Mouse (Mus musculus): ENCODE results near the gene Wnk1. TPM values are rescaled to one million over a fixed set of nuclear protein-coding genes. Genes with fewer than 3 reads are reported as not detected.

The Wnk1 gene
- polyA plus RNA-seq, 1 experiment from 2014 or later = 43.4 TPM

DNA sequence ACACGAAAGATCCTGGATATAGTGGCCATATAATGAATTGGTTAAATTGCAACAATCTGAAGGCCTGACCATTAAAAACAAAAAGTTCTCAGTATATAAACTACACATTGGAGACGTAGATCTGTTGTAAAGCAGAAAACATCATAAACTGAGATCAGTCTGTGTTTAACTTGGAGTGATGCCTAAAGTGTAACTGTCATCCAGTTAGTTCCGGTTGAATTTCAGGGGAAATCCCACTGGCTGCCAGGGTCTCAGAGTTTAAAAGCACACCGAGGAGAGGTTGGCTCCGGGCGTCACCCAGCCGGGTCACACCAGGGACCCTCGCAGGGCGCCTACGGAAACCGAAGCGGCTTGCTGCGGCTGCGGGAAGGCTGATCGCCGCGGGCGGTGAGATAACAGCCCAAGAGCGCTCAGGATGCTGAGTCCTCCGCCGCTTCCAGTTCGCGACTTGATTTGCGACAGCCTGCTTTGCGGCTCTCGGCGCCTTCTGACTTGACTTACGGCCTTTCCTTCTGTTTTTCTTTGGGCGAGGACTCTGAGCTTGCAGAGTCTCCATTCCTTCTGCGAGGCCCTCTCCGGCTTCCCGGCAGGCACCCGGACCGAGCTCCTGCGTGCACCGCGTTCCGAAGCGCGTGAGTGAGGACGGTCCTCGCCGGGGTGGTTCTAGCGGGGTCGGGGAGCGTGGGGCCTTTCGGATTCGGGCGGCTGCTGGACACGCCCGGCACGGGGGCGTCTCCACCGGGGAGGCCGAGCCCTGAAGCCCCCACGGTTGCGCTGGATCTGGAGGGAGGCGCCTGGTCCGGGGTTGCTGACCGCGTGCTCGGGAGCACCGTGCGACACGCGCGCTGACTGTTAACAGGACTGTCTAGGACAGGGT lies 136.0 kb downstream of the Wnk1 start, which contains the start of gene Rad52:
Gene Rad52, plus strand, starts transcription at position 495 of the 877 bp plus-strand sequence.
- Histone ChIP-seq H3K4me2 (ENCODE audit: low read length) (peak within 1 kb of the TSS; percentile 59), H3K27ac (ENCODE audit: low read depth, low read length) (peak within 1 kb of the TSS; percentile 95), H3K4me1 (ENCODE audit: control insufficient read depth, insufficient read depth, low read depth, low read length) (peaks cover 6% of the 10 kb centered on the region), H3K36me3 (ENCODE audit: control insufficient read depth, insufficient read depth, low read length) (no peaks in the 10 kb centered on the region), H3K4me3 (ENCODE audit: low read length) (peak within 1 kb of the TSS; percentile 86), H3K9me3 (ENCODE audit: control insufficient read depth, low read length) (no peaks in the 10 kb centered on the region), H3K27me3 (replicated peaks; ENCODE audit: control insufficient read depth, insufficient read depth, low read length) (no peaks in the 10 kb centered on the region), H3K9ac (ENCODE audit: low read depth, low read length) (peak within 1 kb of the TSS; percentile 93)
- ATAC-seq = peak; percentile 89
- under 1% methylated on average over 67 of the region's 67 CpGs for WGBS

DNA sequence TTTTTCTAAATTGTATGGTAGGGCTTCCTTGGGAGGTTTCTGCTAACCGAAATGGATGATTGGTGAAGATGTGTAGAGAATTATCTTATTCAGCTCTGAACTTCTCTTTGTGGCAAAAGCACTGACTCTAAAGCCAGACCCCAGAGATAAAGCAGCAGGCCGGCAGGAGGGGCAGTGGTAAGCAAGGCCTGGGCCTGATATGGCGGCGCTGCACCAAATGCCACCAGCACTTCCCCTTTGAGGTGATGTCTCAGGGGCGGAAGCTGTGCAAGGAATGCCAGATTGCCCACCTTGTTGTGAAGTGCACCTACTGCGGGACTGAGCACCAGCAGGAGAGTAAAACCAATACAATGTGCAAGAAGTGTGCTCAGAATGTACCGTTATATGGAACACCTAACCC lies 145.8 kb downstream of the Wnk1 start:
- 90% methylated on average over 7 of the region's 7 CpGs for WGBS

DNA sequence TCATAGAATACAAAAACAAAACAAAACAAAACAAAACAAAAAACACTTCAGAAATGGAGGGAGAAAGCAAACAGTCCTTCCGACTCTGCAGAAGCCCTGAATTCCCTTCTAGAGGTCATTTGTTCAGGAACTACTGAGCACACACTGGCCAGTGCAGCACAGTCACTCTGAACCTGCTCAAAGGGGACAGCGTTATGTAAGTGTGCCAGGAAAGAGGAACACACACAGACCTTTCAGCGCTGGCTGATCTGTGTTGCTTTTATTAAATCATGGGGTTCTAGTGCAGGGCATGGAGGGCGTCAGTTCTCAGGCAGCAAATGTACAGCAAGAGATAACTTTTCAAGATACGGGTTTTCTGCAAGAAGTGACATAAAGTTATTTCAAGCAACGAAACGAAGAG lies 155.3 kb downstream of the Wnk1 start:
- WGBS = 85% methylated on average over 7 of the region's 7 CpGs
- H3K4me3 ChIP-seq (ENCODE audit: low read length) = no peak overlapping the region
- no peaks in the 10 kb centered on the region for H3K36me3 ChIP-seq (ENCODE audit: control insufficient read depth, insufficient read depth, low read length)
- no peaks in the 10 kb centered on the region for H3K27me3 ChIP-seq (replicated peaks; ENCODE audit: control insufficient read depth, insufficient read depth, low read length)
- no peak overlapping the region for H3K9ac ChIP-seq (ENCODE audit: low read depth, low read length)
- ATAC-seq = no peak
- no peak overlapping the region for H3K27ac ChIP-seq (ENCODE audit: low read depth, low read length)
- H3K4me2 ChIP-seq (ENCODE audit: low read length) = no peak overlapping the region
- H3K4me1 ChIP-seq (ENCODE audit: control insufficient read depth, insufficient read depth, low read depth, low read length) = no peaks in the 10 kb centered on the region
- no peaks in the 10 kb centered on the region for H3K9me3 ChIP-seq (ENCODE audit: control insufficient read depth, low read length)

More for the DNA sequence above, 145.8 kb downstream of the Wnk1 start:
- Histone ChIP-seq H3K27me3 (replicated peaks; ENCODE audit: control insufficient read depth, insufficient read depth, low read length) (no peaks in the 10 kb centered on the region; the same call in 1 of the 2 replicates), H3K9me3 (ENCODE audit: control insufficient read depth, low read length) (no peaks in the 10 kb centered on the region), H3K9ac (ENCODE audit: low read depth, low read length) (no peak overlapping the region), H3K4me1 (ENCODE audit: control insufficient read depth, insufficient read depth, low read depth, low read length) (no peaks in the 10 kb centered on the region), H3K4me3 (ENCODE audit: low read length) (no peak overlapping the region), H3K27ac (ENCODE audit: low read depth, low read length) (no peak overlapping the region), H3K36me3 (ENCODE audit: control insufficient read depth, insufficient read depth, low read length) (no peaks in the 10 kb centered on the region), H3K4me2 (ENCODE audit: low read length) (no peak overlapping the region)
- ATAC-seq = no peak

MicroRNA genes within 50 kb of the gene (microRNA counts, 519-probe panel; counts per million panel counts)
- microRNA mmu-miR-706 = not detected

Small RNAs within 50 kb of the gene (microRNA-seq; reads per million reads assigned to microRNA genes)
- gene Mir706 = not detected

Other genes starting within 250 kb of the Wnk1 start
- 42.9 and 46.9 TPM in 2 replicates for gene Erc1, start 190.5 kb downstream of the Wnk1 start, polyA plus RNA-seq (2015; fragmentation: Nextera tagmentation; extraction: Ambion mirVana)
- gene Rad52, start 136.0 kb downstream of the Wnk1 start, polyA plus RNA-seq (2015; fragmentation: Nextera tagmentation; extraction: Ambion mirVana) = 24.0 and 25.5 TPM in 2 replicates
- not detected in 2 replicates for gene Ninj2, start 54.7 kb upstream of the Wnk1 start, polyA plus RNA-seq (2015; fragmentation: Nextera tagmentation; extraction: Ambion mirVana)

Data from hindbrain, embryonic 16.5 days (tissue).